In genomic region chr2:164773229-164773988, GRCm38 (mm10) we compare ENCODE assay signal across 1 mouse cellular context.
TF ChIP-seq lines count a peak whose summit lies in the region.

No protein-coding gene starts in this region.

TF ChIP-seq in CH12.LX, 34 proteins besides CTCF, POLR2A, EP300 and RAD21:
- TF ChIP-seq MXI1 (IDR thresholded peaks at IDR 0.05; ENCODE audit: low read depth, low read length) (no peak), POLR2AphosphoS2 (IDR thresholded peaks at IDR 0.05; ENCODE audit: low read depth, low read length) (peak; percentile 51; the same call in 1 of the 2 replicates), ZMIZ1 (IDR thresholded peaks at IDR 0.05; ENCODE audit: low read depth, low read length) (peak; percentile 39; the same call in 1 of the 2 replicates)
